Mouse (Mus musculus): ENCODE results near the gene Gas2l1. TPM values are rescaled to one million over a fixed set of nuclear protein-coding genes. Genes with fewer than 3 reads are reported as not detected.
A peak's percentile ranks its signal among the peaks of the same experiment; 100 is the strongest.

The Gas2l1 gene
- polyA plus RNA-seq, 1 experiment from 2014 or later = 9.4 TPM

- ATAC-seq (ENCODE audit: low read depth) = no peak
- H3K27ac ChIP-seq (ENCODE audit: low read length) = no peak overlapping the region
- H3K9me3 ChIP-seq (replicated peaks; ENCODE audit: control insufficient read depth, low read length) = no peaks in the 10 kb centered on the region
- no peaks in the 10 kb centered on the region for H3K4me1 ChIP-seq (ENCODE audit: control insufficient read depth, low read depth, low read length)
- H3K36me3 ChIP-seq (ENCODE audit: control insufficient read depth, insufficient read depth) = peaks cover 72% of the 10 kb centered on the region
- no peak overlapping the region for H3K9ac ChIP-seq (ENCODE audit: low read depth, low read length)
- H3K4me2 ChIP-seq (ENCODE audit: low read depth, low read length) = no peak overlapping the region
- no peaks in the 10 kb centered on the region for H3K27me3 ChIP-seq (ENCODE audit: control insufficient read depth, insufficient read depth, low read depth, low read length)
- no peak overlapping the region for H3K4me3 ChIP-seq (ENCODE audit: low read depth, low read length)
Measured at GRCm38 (mm10) chr11:5075760-5076159, 10.6 kb upstream of the Gas2l1 start.

- no peaks in the 10 kb centered on the region for H3K27me3 ChIP-seq (ENCODE audit: control insufficient read depth, insufficient read depth, low read depth, low read length)
- WGBS (ENCODE audit: insufficient replicate concordance) = 69% methylated on average over 4 of the region's 4 CpGs
- H3K27ac ChIP-seq (ENCODE audit: low read length) = no peak overlapping the region
- no peaks in the 10 kb centered on the region for H3K4me1 ChIP-seq (ENCODE audit: control insufficient read depth, low read depth, low read length)
- no peak overlapping the region for H3K4me2 ChIP-seq (ENCODE audit: low read depth, low read length)
- peak; percentile 37; the same call in 1 of the 2 replicates for ATAC-seq (ENCODE audit: low read depth)
- no peak overlapping the region for H3K9ac ChIP-seq (ENCODE audit: low read depth, low read length)
- peaks cover 74% of the 10 kb centered on the region for H3K36me3 ChIP-seq (ENCODE audit: control insufficient read depth, insufficient read depth)
- H3K9me3 ChIP-seq (replicated peaks; ENCODE audit: control insufficient read depth, low read length) = no peaks in the 10 kb centered on the region
- no peak overlapping the region for H3K4me3 ChIP-seq (ENCODE audit: low read depth, low read length)
Measured at GRCm38 (mm10) chr11:5074882-5075281, 9.8 kb upstream of the Gas2l1 start.

- peaks cover 16% of the 10 kb centered on the region for H3K4me1 ChIP-seq (ENCODE audit: control insufficient read depth, low read depth, low read length)
- H3K9ac ChIP-seq (ENCODE audit: low read depth, low read length) = no peak overlapping the region
- WGBS (ENCODE audit: insufficient replicate concordance) = 57% methylated on average over 9 of the region's 9 CpGs
- H3K9me3 ChIP-seq (replicated peaks; ENCODE audit: control insufficient read depth, low read length) = no peaks in the 10 kb centered on the region
- H3K4me2 ChIP-seq (ENCODE audit: low read depth, low read length) = no peak overlapping the region
- no peak for ATAC-seq (ENCODE audit: low read depth)
- H3K4me3 ChIP-seq (ENCODE audit: low read depth, low read length) = no peak overlapping the region
- H3K27me3 ChIP-seq (ENCODE audit: control insufficient read depth, insufficient read depth, low read depth, low read length) = peaks cover 14% of the 10 kb centered on the region
- peaks cover 48% of the 10 kb centered on the region for H3K36me3 ChIP-seq (ENCODE audit: control insufficient read depth, insufficient read depth)
- no peak overlapping the region for H3K27ac ChIP-seq (ENCODE audit: low read length)
Measured at GRCm38 (mm10) chr11:5068126-5068971, 3.2 kb upstream of the Gas2l1 start.

GRCm38 (mm10) chr11:5067063-5067462 is 1.9 kb upstream of the Gas2l1 start:
- H3K4me1 ChIP-seq (ENCODE audit: control insufficient read depth, low read depth, low read length) = peaks cover 25% of the 10 kb centered on the region
- H3K27ac ChIP-seq (ENCODE audit: low read length) = no peak overlapping the region
- ATAC-seq (ENCODE audit: low read depth) = no peak

GRCm38 (mm10) chr11:5064282-5065055 is 658 bp downstream of the Gas2l1 start:
- Histone ChIP-seq H3K9me3 (replicated peaks; ENCODE audit: control insufficient read depth, low read length) (no peaks in the 10 kb centered on the region), H3K27me3 (ENCODE audit: control insufficient read depth, insufficient read depth, low read depth, low read length) (peaks cover 53% of the 10 kb centered on the region), H3K4me2 (ENCODE audit: low read depth, low read length) (peak overlapping the region; percentile 99), H3K4me3 (ENCODE audit: low read depth, low read length) (peak overlapping the region; percentile 70), H3K4me1 (ENCODE audit: control insufficient read depth, low read depth, low read length) (peaks cover 37% of the 10 kb centered on the region), H3K27ac (ENCODE audit: low read length) (peak overlapping the region; percentile 39; the same call in 1 of the 2 replicates), H3K9ac (ENCODE audit: low read depth, low read length) (peak overlapping the region; percentile 75), H3K36me3 (ENCODE audit: control insufficient read depth, insufficient read depth) (peaks cover 13% of the 10 kb centered on the region)
- WGBS (ENCODE audit: insufficient replicate concordance) = 19% methylated on average over 38 of the region's 38 CpGs
- ATAC-seq (ENCODE audit: low read depth) = no peak

More at GRCm38 (mm10) chr11:5067063-5067462, 1.9 kb upstream of the Gas2l1 start:
- Histone ChIP-seq H3K9ac (ENCODE audit: low read depth, low read length) (no peak overlapping the region), H3K9me3 (replicated peaks; ENCODE audit: control insufficient read depth, low read length) (no peaks in the 10 kb centered on the region), H3K36me3 (ENCODE audit: control insufficient read depth, insufficient read depth) (peaks cover 36% of the 10 kb centered on the region), H3K4me3 (ENCODE audit: low read depth, low read length) (no peak overlapping the region), H3K4me2 (ENCODE audit: low read depth, low read length) (no peak overlapping the region), H3K27me3 (ENCODE audit: control insufficient read depth, insufficient read depth, low read depth, low read length) (peaks cover 27% of the 10 kb centered on the region)

- H3K9ac ChIP-seq (ENCODE audit: low read depth, low read length) = no peak overlapping the region
Measured at GRCm38 (mm10) chr11:5063561-5064281, 1.4 kb downstream of the Gas2l1 start.

GRCm38 (mm10) chr11:5062860-5063505 is 2.1 kb downstream of the Gas2l1 start:
- H3K9ac ChIP-seq (ENCODE audit: low read depth, low read length) = no peak overlapping the region
- 59% methylated on average over 13 of the region's 13 CpGs for WGBS (ENCODE audit: insufficient replicate concordance)
- H3K9me3 ChIP-seq (replicated peaks; ENCODE audit: control insufficient read depth, low read length) = no peaks in the 10 kb centered on the region
- no peak overlapping the region for H3K4me3 ChIP-seq (ENCODE audit: low read depth, low read length)
- H3K4me1 ChIP-seq (ENCODE audit: control insufficient read depth, low read depth, low read length) = peaks cover 37% of the 10 kb centered on the region
- peaks cover 68% of the 10 kb centered on the region for H3K27me3 ChIP-seq (ENCODE audit: control insufficient read depth, insufficient read depth, low read depth, low read length)
- no peak overlapping the region for H3K27ac ChIP-seq (ENCODE audit: low read length)
- no peak for ATAC-seq (ENCODE audit: low read depth)
- no peak overlapping the region for H3K4me2 ChIP-seq (ENCODE audit: low read depth, low read length)
- peaks cover under 1% of the 10 kb centered on the region; the same call in 1 of the 2 replicates for H3K36me3 ChIP-seq (ENCODE audit: control insufficient read depth, insufficient read depth)

More at GRCm38 (mm10) chr11:5063561-5064281, 1.4 kb downstream of the Gas2l1 start:
- Histone ChIP-seq H3K4me2 (ENCODE audit: low read depth, low read length) (no peak overlapping the region; the same call in 1 of the 2 replicates), H3K4me1 (ENCODE audit: control insufficient read depth, low read depth, low read length) (peaks cover 37% of the 10 kb centered on the region), H3K4me3 (ENCODE audit: low read depth, low read length) (peak overlapping the region; percentile 2), H3K36me3 (ENCODE audit: control insufficient read depth, insufficient read depth) (peaks cover 7% of the 10 kb centered on the region), H3K27me3 (ENCODE audit: control insufficient read depth, insufficient read depth, low read depth, low read length) (peaks cover 60% of the 10 kb centered on the region), H3K27ac (ENCODE audit: low read length) (no peak overlapping the region), H3K9me3 (replicated peaks; ENCODE audit: control insufficient read depth, low read length) (no peaks in the 10 kb centered on the region)
- whole genome bisulfite sequencing (ENCODE audit: insufficient replicate concordance) = 64% methylated on average over 31 of the region's 31 CpGs
- no peak for ATAC-seq (ENCODE audit: low read depth)

- H3K9ac ChIP-seq (ENCODE audit: low read depth, low read length) = peak overlapping the region; percentile 18; the same call in 1 of the 2 replicates
- H3K4me1 ChIP-seq (ENCODE audit: control insufficient read depth, low read depth, low read length) = peaks cover 37% of the 10 kb centered on the region
- H3K4me2 ChIP-seq (ENCODE audit: low read depth, low read length) = peak overlapping the region; percentile 61
- ATAC-seq (ENCODE audit: low read depth) = no peak
- H3K27ac ChIP-seq (ENCODE audit: low read length) = no peak overlapping the region
- peak overlapping the region; percentile 45 for H3K4me3 ChIP-seq (ENCODE audit: low read depth, low read length)
- no peaks in the 10 kb centered on the region for H3K36me3 ChIP-seq (ENCODE audit: control insufficient read depth, insufficient read depth)
- no peaks in the 10 kb centered on the region for H3K9me3 ChIP-seq (replicated peaks; ENCODE audit: control insufficient read depth, low read length)
- H3K27me3 ChIP-seq (ENCODE audit: control insufficient read depth, insufficient read depth, low read depth, low read length) = peaks cover 74% of the 10 kb centered on the region
- 30% methylated on average over 13 of the region's 13 CpGs for WGBS (ENCODE audit: insufficient replicate concordance)
Measured at GRCm38 (mm10) chr11:5062326-5062725, 2.8 kb downstream of the Gas2l1 start.

Measured in liver, embryonic 16.5 days (tissue).